ENCODE assay signal across 12 mouse cellular contexts in the genomic region with DNA sequence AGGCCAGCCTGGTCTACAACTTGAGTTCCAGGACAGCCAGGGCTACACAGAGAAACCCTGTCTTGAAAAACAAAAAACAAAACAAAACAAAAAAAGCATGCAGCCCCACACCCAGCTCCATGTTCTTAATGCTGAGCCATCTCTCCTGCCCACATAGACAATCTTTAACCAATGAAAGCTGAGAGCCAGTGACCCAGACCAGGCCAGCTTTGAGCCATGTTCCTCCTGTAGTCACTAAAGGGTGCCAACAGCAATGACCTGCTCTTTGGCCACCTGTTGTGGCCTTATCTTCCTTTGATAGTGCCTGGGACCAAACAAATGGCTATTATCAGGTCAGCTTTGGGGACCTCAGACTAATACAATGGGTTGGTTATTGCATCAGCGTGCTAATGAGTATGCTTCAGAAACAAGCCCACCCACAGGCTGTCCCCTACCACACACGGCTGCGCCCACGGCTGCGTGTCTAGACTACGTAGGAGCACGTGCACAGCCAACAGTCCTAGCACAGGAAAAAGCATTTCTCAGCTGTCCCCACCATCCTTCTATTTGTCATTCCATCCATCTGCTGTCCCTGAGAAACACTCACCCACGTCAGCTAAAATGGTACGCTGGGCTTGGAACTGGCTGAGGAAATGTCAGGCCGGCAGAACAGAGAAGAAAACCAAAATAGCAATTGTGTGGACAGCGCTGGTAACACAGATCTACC. TPM values are rescaled to one million over a fixed set of nuclear protein-coding genes. Genes with fewer than 3 reads are reported as not detected.
A peak's percentile ranks its signal among the peaks of the same experiment; 100 is the strongest.
DNase-seq lines count a peak whose midpoint lies in the region; ATAC-seq lines count a peak whose summit lies in the region.
"Had no signal": no experiment of that assay in that cellular context is flagged by ENCODE, and none has a peak within 500 bp of the region (broad histone marks: within the 10 kb centered on the region; RNA-seq: fewer than 3 reads in every experiment).

No protein-coding gene starts in this region.

- DNase-seq in frontal cortex, postnatal 14 days (ENCODE audit: low spot score in 2 of 2): peak; percentile 50 to 58
- peak; percentile 26 to 32 for DNase-seq in layer of hippocampus, postnatal 25 days (ENCODE audit: extremely low spot score in 1 of 2, low spot score in 1 of 2)
- peak; percentile 87 for DNase-seq in right cerebral cortex, adult 18-20 months
- no peak for DNase-seq in spleen, postnatal 10 days (ENCODE audit: low spot score in 2 of 2)
- DNase-seq in heart, postnatal 10 days: no peak
- DNase-seq in spleen, postnatal 14 days (ENCODE audit: low spot score in 2 of 2): no peak
- DNase-seq: cerebellum, adult 8-10 months; gastrocnemius, postnatal 14 days; lung, postnatal 14 days had no signal

- ATAC-seq in frontal cortex, adult (ENCODE audit: low TSS enrichment): peak; percentile 80
- ATAC-seq: midbrain, embryonic 15.5 days had no signal

- intact Hi-C loops in heart, postnatal 10 days (cut with DNase I): no loop called here

RNA-seq across cellular contexts. Expression of a gene that starts 21.0 kb away (rescaled TPM):
- 10 to 100 TPM; 71.2 to 71.4 TPM for total RNA-seq in layer of hippocampus, postnatal 25 days (2021)
- 10 to 100 TPM; 60.1 to 68.5 TPM for total RNA-seq in heart, postnatal 10 days (2021)

RNA-seq across cellular contexts. Expression of a gene that starts 21.3 kb away (rescaled TPM):
- 1 to 10 TPM; 4.7 to 5.4 TPM for total RNA-seq in layer of hippocampus, postnatal 25 days (2021)
- 10 to 100 TPM in 1 of 2 experiments, 1 to 10 TPM in 1; 9.8 to 11.5 TPM for total RNA-seq in heart, postnatal 10 days (2021)

RNA-seq across cellular contexts. Expression of a gene that starts 40.2 kb away (rescaled TPM):
- 1 to 10 TPM in 1 of 2 experiments, under 1 TPM in 1; 0.96 to 1.0 TPM for total RNA-seq in layer of hippocampus, postnatal 25 days (2021)
- total RNA-seq in heart, postnatal 10 days (2021): not detected
- total RNA-seq: CH12.LX; gastrocnemius, postnatal 14 days had no signal

Comparison
In these comparisons a context has a peak if more than half of its experiments do, and no peak if none do; other contexts are left out.
1. DNase-seq: peak in frontal cortex, postnatal 14 days (2 of 2), layer of hippocampus, postnatal 25 days (2 of 2) and right cerebral cortex, adult 18-20 months (single experiment); none in spleen, postnatal 10 days (0 of 2), heart, postnatal 10 days (0 of 2) and spleen, postnatal 14 days (0 of 2).